Mouse (Mus musculus): Measurements from ENCODE around the gene Cxcl2. TPM values are rescaled to one million over a fixed set of nuclear protein-coding genes. Genes with fewer than 3 reads are reported as not detected.

The Cxcl2 gene
- polyA plus RNA-seq (2015; fragmentation: Nextera tagmentation; extraction: Ambion mirVana): not detected in 2 replicates

- no peak within 1 kb of the TSS for H3K27ac ChIP-seq
- H3K4me3 ChIP-seq: peak within 1 kb of the TSS; percentile 41
- H3K4me1 ChIP-seq (replicated peaks): peaks cover 10% of the 10 kb centered on the region
- H3K9ac ChIP-seq: 0 out of 2 replicates have a peak within 1 kb of the TSS, but pooled peaks have one; percentile 3
- no peak for ATAC-seq (replicated peaks; ENCODE audit: insufficient number of reproducible peaks, insufficient read depth, low FRiP score, low read depth)
- no peaks in the 10 kb centered on the region for H3K36me3 ChIP-seq
- no peaks in the 10 kb centered on the region for H3K9me3 ChIP-seq (replicated peaks)
- WGBS: 9% methylated on average over 22 of the region's 22 CpGs
- H3K27me3 ChIP-seq: peaks cover 20% of the 10 kb centered on the region
- peak within 1 kb of the TSS; percentile 71 for H3K4me2 ChIP-seq
Measured at GRCm38 (mm10) chr5:90903339-90904020, at the start of gene Cxcl2. TSS of gene Cxcl2 (plus strand) at chr5:90903871.

GRCm38 (mm10) chr5:90855308-90856230, 48.1 kb upstream of the Cxcl2 start:
- ATAC-seq (replicated peaks; ENCODE audit: insufficient number of reproducible peaks, insufficient read depth, low FRiP score, low read depth): no peak
- H3K4me2 ChIP-seq: no peak overlapping the region
- H3K9ac ChIP-seq: no peak overlapping the region
- H3K4me1 ChIP-seq (replicated peaks): 0 out of 2 replicates have a peak, but pooled peaks cover 2% of the 10 kb centered on the region
- no peaks in the 10 kb centered on the region for H3K27me3 ChIP-seq
- H3K9me3 ChIP-seq (replicated peaks): no peaks in the 10 kb centered on the region
- 70% methylated on average over 7 of the region's 7 CpGs for WGBS
- H3K4me3 ChIP-seq: no peak overlapping the region
- no peak overlapping the region for H3K27ac ChIP-seq
- H3K36me3 ChIP-seq: no peaks in the 10 kb centered on the region

- H3K4me1 ChIP-seq (replicated peaks): 0 out of 2 replicates have a peak, but pooled peaks cover 2% of the 10 kb centered on the region
- no peak for ATAC-seq (replicated peaks; ENCODE audit: insufficient number of reproducible peaks, insufficient read depth, low FRiP score, low read depth)
- H3K4me2 ChIP-seq: no peak overlapping the region
- H3K36me3 ChIP-seq: no peaks in the 10 kb centered on the region
- no peak overlapping the region for H3K9ac ChIP-seq
- no peak overlapping the region for H3K27ac ChIP-seq
- WGBS: 48% methylated on average over 5 of the region's 5 CpGs
- no peaks in the 10 kb centered on the region for H3K9me3 ChIP-seq (replicated peaks)
- H3K27me3 ChIP-seq: no peaks in the 10 kb centered on the region
- no peak overlapping the region for H3K4me3 ChIP-seq
Measured at GRCm38 (mm10) chr5:90857463-90857862, 46.2 kb upstream of the Cxcl2 start.

- no peak overlapping the region for H3K9ac ChIP-seq
- no peaks in the 10 kb centered on the region for H3K9me3 ChIP-seq (replicated peaks)
- 83% methylated on average over 2 of the region's 2 CpGs for WGBS
- no peaks in the 10 kb centered on the region for H3K27me3 ChIP-seq
- no peak overlapping the region for H3K4me3 ChIP-seq
- ATAC-seq (replicated peaks; ENCODE audit: insufficient number of reproducible peaks, insufficient read depth, low FRiP score, low read depth): no peak
- H3K36me3 ChIP-seq: no peaks in the 10 kb centered on the region
- 0 out of 2 replicates have a peak, but pooled peaks cover 2% of the 10 kb centered on the region for H3K4me1 ChIP-seq (replicated peaks)
- H3K27ac ChIP-seq: no peak overlapping the region
- H3K4me2 ChIP-seq: no peak overlapping the region
Measured at GRCm38 (mm10) chr5:90858429-90858828, 45.2 kb upstream of the Cxcl2 start.

GRCm38 (mm10) chr5:90859031-90859430, 44.6 kb upstream of the Cxcl2 start:
- Histone ChIP-seq H3K9me3 (replicated peaks) (no peaks in the 10 kb centered on the region), H3K4me2 (no peak overlapping the region), H3K9ac (no peak overlapping the region), H3K27me3 (no peaks in the 10 kb centered on the region), H3K36me3 (no peaks in the 10 kb centered on the region), H3K4me1 (replicated peaks) (0 out of 2 replicates have a peak, but pooled peaks cover 2% of the 10 kb centered on the region), H3K27ac (no peak overlapping the region), H3K4me3 (no peak overlapping the region)
- ATAC-seq (replicated peaks; ENCODE audit: insufficient number of reproducible peaks, insufficient read depth, low FRiP score, low read depth): no peak
- WGBS: 76% methylated on average over 3 of the region's 3 CpGs

DNA sequence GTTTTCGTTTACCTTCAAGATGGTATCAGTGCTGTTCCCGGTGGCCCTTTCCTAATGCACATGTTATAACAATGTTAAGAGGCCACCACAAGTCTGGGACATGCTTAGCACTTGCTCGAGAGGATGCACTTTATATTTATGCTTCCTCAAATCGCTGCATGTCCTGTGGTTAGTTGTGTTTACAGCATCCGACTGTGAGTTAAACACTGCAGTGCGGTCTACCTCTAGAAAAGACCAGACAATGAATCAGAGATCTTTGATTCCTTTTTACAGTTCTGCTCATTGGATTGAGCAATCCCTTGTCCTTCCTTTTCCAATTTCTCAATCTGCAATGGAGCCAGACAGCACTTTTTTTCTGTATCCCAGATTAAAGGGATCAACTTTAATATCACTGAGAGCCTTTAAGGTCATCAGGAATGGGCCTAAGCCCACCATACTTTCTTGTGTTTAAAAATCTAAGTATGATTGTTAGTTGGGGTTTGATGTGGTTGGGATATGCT, 41.7 kb upstream of the Cxcl2 start:
- Histone ChIP-seq H3K9me3 (replicated peaks) (no peaks in the 10 kb centered on the region), H3K4me1 (replicated peaks) (0 out of 2 replicates have a peak, but pooled peaks cover 2% of the 10 kb centered on the region), H3K36me3 (no peaks in the 10 kb centered on the region), H3K27me3 (no peaks in the 10 kb centered on the region), H3K9ac (no peak overlapping the region), H3K4me3 (no peak overlapping the region), H3K4me2 (no peak overlapping the region), H3K27ac (no peak overlapping the region)
- ATAC-seq (replicated peaks; ENCODE audit: insufficient number of reproducible peaks, insufficient read depth, low FRiP score, low read depth): no peak
- WGBS: 79% methylated on average over 6 of the region's 6 CpGs

DNA sequence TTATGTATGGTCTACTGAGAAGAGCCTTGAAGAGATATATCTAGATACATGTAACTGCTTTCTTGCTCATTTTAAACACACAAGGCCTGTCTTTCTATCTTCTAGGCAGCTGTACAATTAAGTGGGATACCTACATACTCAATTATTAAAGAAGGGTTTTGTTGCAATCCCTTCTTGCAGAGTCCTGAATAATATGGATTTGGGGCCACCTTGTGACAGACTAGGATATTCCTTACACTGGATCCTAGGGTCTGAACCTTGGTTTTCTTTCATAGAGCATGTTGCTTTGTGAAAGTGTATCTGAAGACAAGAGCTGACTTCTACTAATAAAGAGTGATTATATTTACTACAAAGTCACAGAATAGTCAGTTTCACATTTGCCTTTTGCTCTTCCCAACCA, 36.9 kb upstream of the Cxcl2 start:
- no peaks in the 10 kb centered on the region for H3K27me3 ChIP-seq
- no peak for ATAC-seq (replicated peaks; ENCODE audit: insufficient number of reproducible peaks, insufficient read depth, low FRiP score, low read depth)
- no peak overlapping the region for H3K4me2 ChIP-seq
- no peak overlapping the region for H3K27ac ChIP-seq
- no peaks in the 10 kb centered on the region for H3K36me3 ChIP-seq
- H3K4me3 ChIP-seq: no peak overlapping the region
- H3K9me3 ChIP-seq (replicated peaks): no peaks in the 10 kb centered on the region
- no peak overlapping the region for H3K9ac ChIP-seq
- H3K4me1 ChIP-seq (replicated peaks): no peaks in the 10 kb centered on the region

- Histone ChIP-seq H3K36me3 (no peaks in the 10 kb centered on the region), H3K4me3 (no peak overlapping the region), H3K4me2 (no peak overlapping the region), H3K27ac (no peak overlapping the region), H3K9me3 (replicated peaks) (no peaks in the 10 kb centered on the region), H3K27me3 (no peaks in the 10 kb centered on the region), H3K4me1 (replicated peaks) (peaks cover 5% of the 10 kb centered on the region; the same call in 1 of the 2 replicates), H3K9ac (no peak overlapping the region)
- ATAC-seq (replicated peaks; ENCODE audit: insufficient number of reproducible peaks, insufficient read depth, low FRiP score, low read depth): no peak
- 65% methylated on average over 7 of the region's 7 CpGs for WGBS
Measured at GRCm38 (mm10) chr5:90872377-90872776, 31.3 kb upstream of the Cxcl2 start.

GRCm38 (mm10) chr5:90876045-90876444, 27.6 kb upstream of the Cxcl2 start:
- Histone ChIP-seq H3K9ac (no peak overlapping the region), H3K4me1 (replicated peaks) (peaks cover 5% of the 10 kb centered on the region; the same call in 1 of the 2 replicates), H3K4me3 (no peak overlapping the region), H3K27ac (peak overlapping the region; percentile 27; the same call in 1 of the 2 replicates), H3K9me3 (replicated peaks) (no peaks in the 10 kb centered on the region), H3K27me3 (no peaks in the 10 kb centered on the region), H3K36me3 (no peaks in the 10 kb centered on the region), H3K4me2 (no peak overlapping the region)
- WGBS: 31% methylated on average over 4 of the region's 4 CpGs
- peak; percentile 70; the same call in 1 of the 2 replicates for ATAC-seq (replicated peaks; ENCODE audit: insufficient number of reproducible peaks, insufficient read depth, low FRiP score, low read depth)

DNA sequence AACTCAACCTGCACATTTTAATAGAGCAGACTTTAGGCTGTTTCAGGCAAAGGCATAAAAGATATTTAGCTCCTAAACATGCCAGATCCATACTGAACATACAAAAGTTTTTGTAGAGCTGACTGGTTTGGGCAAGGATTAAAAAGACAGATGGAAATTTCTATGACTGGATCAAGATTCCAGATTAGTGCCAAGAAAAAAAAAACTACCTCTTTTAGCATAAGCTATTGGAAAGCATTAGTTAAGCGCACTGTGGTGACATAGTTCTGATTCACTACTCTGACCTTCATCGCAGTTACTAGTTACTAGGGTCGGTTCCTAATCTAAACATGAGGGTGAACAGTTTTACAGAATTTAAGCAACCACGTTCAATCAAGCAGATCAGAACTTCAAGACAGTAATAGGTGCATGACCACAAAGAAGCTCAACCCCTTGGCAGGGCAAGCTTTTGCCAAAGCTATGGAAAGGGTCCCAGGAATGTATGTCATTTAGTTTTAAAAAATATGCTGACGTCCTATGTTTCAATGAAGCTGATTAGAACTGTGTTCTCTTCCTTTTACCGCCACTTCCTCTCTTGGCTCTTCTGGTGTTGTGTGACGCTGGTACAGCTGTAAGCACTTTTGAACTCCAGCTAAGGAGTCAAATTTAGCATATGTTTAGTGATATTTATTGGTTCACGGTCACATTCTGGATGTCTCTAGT, 27.0 kb upstream of the Cxcl2 start:
- Histone ChIP-seq H3K9ac (no peak overlapping the region), H3K36me3 (no peaks in the 10 kb centered on the region), H3K27ac (peak overlapping the region; percentile 27; the same call in 1 of the 2 replicates), H3K4me3 (no peak overlapping the region), H3K4me1 (replicated peaks) (peaks cover 5% of the 10 kb centered on the region; the same call in 1 of the 2 replicates), H3K4me2 (no peak overlapping the region), H3K9me3 (replicated peaks) (no peaks in the 10 kb centered on the region), H3K27me3 (no peaks in the 10 kb centered on the region)
- WGBS: 61% methylated on average over 8 of the region's 8 CpGs
- no peak for ATAC-seq (replicated peaks; ENCODE audit: insufficient number of reproducible peaks, insufficient read depth, low FRiP score, low read depth)

GRCm38 (mm10) chr5:90877173-90877512, 26.5 kb upstream of the Cxcl2 start:
- Histone ChIP-seq H3K9me3 (replicated peaks) (no peaks in the 10 kb centered on the region), H3K27me3 (no peaks in the 10 kb centered on the region), H3K4me2 (no peak overlapping the region), H3K4me1 (replicated peaks) (peaks cover 5% of the 10 kb centered on the region; the same call in 1 of the 2 replicates), H3K36me3 (no peaks in the 10 kb centered on the region), H3K27ac (no peak overlapping the region), H3K4me3 (no peak overlapping the region), H3K9ac (no peak overlapping the region)
- ATAC-seq (replicated peaks; ENCODE audit: insufficient number of reproducible peaks, insufficient read depth, low FRiP score, low read depth): no peak
